Mouse (Mus musculus): ENCODE results near the gene Pde10a. TPM values are rescaled to one million over a fixed set of nuclear protein-coding genes. Genes with fewer than 3 reads are reported as not detected.

Pde10a gene
- total and polyA plus RNA-seq, 2 experiments from 2014 or later, result 1.5 to 3.0 TPM

DNA sequence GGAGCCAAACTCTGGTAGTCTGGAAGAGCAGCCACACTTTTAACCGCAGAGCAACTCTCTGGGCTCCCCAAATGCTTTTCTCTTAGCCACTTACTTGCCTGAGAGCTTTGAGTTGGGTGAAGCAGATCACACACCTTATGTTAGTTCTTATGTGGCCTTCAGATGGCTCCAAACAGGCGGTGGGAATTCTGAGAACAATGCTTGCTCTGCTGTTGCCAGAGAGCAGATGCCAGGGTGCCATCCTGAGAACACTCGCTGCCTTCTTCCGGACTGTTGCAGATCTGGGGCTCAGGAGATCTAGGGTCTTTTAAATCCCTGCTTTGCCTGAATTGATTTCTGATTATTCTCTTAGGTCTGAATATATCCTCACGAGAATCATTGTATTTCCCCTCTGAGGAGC, 359.5 kb downstream of the Pde10a start:
- DNase-seq (ENCODE audit: low spot score) (no peak), ATAC-seq (ENCODE audit: insufficient read depth, low read depth) (no peak)
- no peak overlapping the region for H3K9ac ChIP-seq (replicated peaks; ENCODE audit: low read depth, low read length)
- no peaks in the 10 kb centered on the region for H3K9me3 ChIP-seq (replicated peaks; ENCODE audit: control insufficient read depth, low read length)
- no peak for TF ChIP-seq CTCF (IDR thresholded peaks at IDR 0.05; ENCODE audit: low read depth)
- TF ChIP-seq EP300 (IDR thresholded peaks at IDR 0.05; ENCODE audit: low read depth), result no peak
- H3K27me3 ChIP-seq (ENCODE audit: control insufficient read depth, insufficient read depth, low read length), result no peaks in the 10 kb centered on the region
- no peak overlapping the region for H3K27ac ChIP-seq (ENCODE audit: low read depth)
- no peaks in the 10 kb centered on the region for H3K36me3 ChIP-seq (replicated peaks; ENCODE audit: control insufficient read depth, insufficient read depth, low read length)
- peaks cover 5% of the 10 kb centered on the region; the same call in 1 of the 2 replicates for H3K4me1 ChIP-seq (ENCODE audit: control insufficient read depth, insufficient read depth)
- H3K4me3 ChIP-seq (ENCODE audit: low read depth, low read length), result no peak overlapping the region
- no peak overlapping the region for H3K4me2 ChIP-seq (ENCODE audit: low read depth, low read length)
- WGBS, result 86% methylated on average over 5 of the region's 5 CpGs

DNA sequence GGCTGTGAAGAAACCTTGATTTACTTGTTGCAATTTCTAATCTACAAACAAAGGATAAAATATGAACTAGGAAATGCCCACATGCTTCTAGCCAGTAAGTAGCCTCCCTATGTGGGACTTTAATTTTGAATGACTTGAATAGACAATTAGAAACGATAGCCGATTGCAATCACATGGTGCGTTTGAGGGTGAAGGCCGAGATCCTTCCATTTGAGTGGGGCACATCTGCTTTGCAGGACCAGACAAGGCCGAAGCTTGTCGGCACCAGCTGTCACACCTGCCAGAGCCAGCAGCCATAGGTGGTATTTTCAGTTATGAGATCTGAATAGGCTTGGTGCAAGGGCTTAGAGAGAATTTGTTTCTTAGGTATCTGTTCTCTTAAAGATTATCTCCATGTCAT, 360.7 kb downstream of the Pde10a start:
- Histone ChIP-seq H3K4me3 (ENCODE audit: low read depth, low read length) (no peak overlapping the region), H3K36me3 (replicated peaks; ENCODE audit: control insufficient read depth, insufficient read depth, low read length) (no peaks in the 10 kb centered on the region), H3K27me3 (ENCODE audit: control insufficient read depth, insufficient read depth, low read length) (no peaks in the 10 kb centered on the region), H3K4me2 (ENCODE audit: low read depth, low read length) (no peak overlapping the region), H3K9me3 (replicated peaks; ENCODE audit: control insufficient read depth, low read length) (no peaks in the 10 kb centered on the region), H3K4me1 (ENCODE audit: control insufficient read depth, insufficient read depth) (peaks cover 5% of the 10 kb centered on the region; the same call in 1 of the 2 replicates), H3K27ac (ENCODE audit: low read depth) (no peak overlapping the region), H3K9ac (replicated peaks; ENCODE audit: low read depth, low read length) (no peak overlapping the region)
- DNase-seq (ENCODE audit: low spot score), result no peak
- ATAC-seq (ENCODE audit: insufficient read depth, low read depth), result no peak
- TF ChIP-seq EP300 (IDR thresholded peaks at IDR 0.05; ENCODE audit: low read depth), result no peak
- TF ChIP-seq CTCF (IDR thresholded peaks at IDR 0.05; ENCODE audit: low read depth), result no peak
- 82% methylated on average over 6 of the region's 6 CpGs for WGBS

DNA sequence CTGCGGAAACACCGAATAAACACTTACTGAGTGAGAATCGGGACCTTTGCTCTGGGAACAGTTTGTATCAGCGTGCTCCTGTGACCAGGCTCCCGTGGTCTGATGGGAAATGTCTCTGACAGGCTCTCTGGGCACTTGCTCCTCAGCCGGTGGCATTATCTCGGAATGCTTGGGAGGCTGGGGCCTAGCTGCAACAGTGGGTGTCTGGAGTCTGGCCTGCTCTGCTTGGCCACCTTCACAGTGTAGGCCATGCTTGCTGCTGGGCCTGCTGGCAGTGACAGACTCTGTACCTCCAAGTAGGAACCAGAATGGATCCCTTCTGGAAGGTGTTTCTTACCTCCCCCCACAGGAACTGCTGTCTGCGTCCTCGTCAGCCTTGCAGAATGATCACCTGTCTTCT, 362.9 kb downstream of the Pde10a start:
- ATAC-seq (ENCODE audit: insufficient read depth, low read depth) (peak; percentile 67), DNase-seq (ENCODE audit: low spot score) (no peak)
- H3K4me3 ChIP-seq (ENCODE audit: low read depth, low read length), result no peak overlapping the region
- H3K4me1 ChIP-seq (ENCODE audit: control insufficient read depth, insufficient read depth), result peaks cover 5% of the 10 kb centered on the region; the same call in 1 of the 2 replicates
- H3K9me3 ChIP-seq (replicated peaks; ENCODE audit: control insufficient read depth, low read length), result no peaks in the 10 kb centered on the region
- no peaks in the 10 kb centered on the region for H3K36me3 ChIP-seq (replicated peaks; ENCODE audit: control insufficient read depth, insufficient read depth, low read length)
- H3K27me3 ChIP-seq (ENCODE audit: control insufficient read depth, insufficient read depth, low read length), result no peaks in the 10 kb centered on the region
- no peak overlapping the region for H3K4me2 ChIP-seq (ENCODE audit: low read depth, low read length)
- H3K9ac ChIP-seq (replicated peaks; ENCODE audit: low read depth, low read length), result no peak overlapping the region
- TF ChIP-seq CTCF (IDR thresholded peaks at IDR 0.05; ENCODE audit: low read depth), result no peak
- TF ChIP-seq EP300 (IDR thresholded peaks at IDR 0.05; ENCODE audit: low read depth), result no peak
- H3K27ac ChIP-seq (ENCODE audit: low read depth), result no peak overlapping the region
- WGBS, result 42% methylated on average over 9 of the region's 9 CpGs

DNA sequence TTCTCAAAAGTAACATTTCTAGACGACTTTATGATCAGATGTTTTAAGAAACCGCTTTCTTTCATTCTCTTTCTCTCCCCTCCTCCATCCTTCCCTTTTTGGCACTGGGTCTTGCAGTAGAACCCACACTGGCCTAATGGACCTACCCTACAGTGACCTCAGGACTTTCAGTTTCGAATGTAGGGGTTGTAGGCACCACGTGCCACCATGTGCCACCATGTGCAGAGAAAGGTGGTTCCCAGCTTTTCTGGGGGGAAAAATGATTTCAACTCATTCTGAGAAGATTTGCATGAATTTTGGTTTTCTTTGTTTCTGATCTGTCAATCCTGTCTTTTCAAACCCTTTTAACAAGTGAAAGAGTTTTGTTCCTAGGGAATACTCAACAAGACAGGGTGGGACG, 363.5 kb downstream of the Pde10a start:
- WGBS, result 92% methylated on average over 5 of the region's 5 CpGs

DNA sequence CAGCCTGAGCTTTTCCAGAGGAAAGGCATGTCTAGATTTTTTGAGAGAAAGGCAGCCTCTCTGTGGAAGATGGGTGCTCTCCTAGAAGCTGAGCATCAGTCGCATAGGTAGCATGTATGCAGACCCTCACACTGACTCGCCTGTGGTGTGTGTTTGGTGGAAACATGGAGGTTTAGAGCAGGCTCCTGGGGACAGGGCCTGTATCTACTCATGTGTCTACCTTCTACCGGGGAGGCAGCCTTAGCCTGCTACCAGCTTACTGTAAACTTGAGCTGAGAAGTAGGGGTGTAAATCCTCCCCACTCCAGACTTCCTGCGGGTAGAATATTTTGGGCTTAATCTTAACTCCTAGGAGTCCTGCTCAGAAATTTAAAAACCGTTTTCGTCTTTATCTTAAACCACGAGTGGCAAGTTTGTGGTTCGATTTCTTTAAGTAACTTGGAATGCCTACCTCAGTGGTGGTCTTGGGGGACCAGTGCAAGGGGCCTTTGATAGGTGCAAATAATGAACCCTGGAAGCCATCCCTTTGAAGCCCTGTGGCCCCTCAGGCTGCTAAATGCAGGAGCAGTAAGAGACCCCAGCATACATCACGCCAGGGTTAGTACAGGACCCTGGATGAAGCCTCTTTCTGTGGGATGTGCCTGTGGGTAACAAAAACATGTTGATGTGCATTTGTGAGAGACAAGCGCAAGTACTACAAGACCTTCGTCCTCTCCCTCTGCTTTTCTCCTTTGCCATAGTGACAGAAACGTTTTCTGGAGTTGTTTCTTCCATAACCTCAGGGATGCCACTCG, 367.2 kb downstream of the Pde10a start:
- Histone ChIP-seq H3K27me3 (ENCODE audit: control insufficient read depth, insufficient read depth, low read length) (no peaks in the 10 kb centered on the region), H3K4me2 (ENCODE audit: low read depth, low read length) (no peak overlapping the region), H3K4me3 (ENCODE audit: low read depth, low read length) (no peak overlapping the region), H3K9ac (replicated peaks; ENCODE audit: low read depth, low read length) (no peak overlapping the region), H3K36me3 (replicated peaks; ENCODE audit: control insufficient read depth, insufficient read depth, low read length) (no peaks in the 10 kb centered on the region), H3K9me3 (replicated peaks; ENCODE audit: control insufficient read depth, low read length) (no peaks in the 10 kb centered on the region), H3K4me1 (ENCODE audit: control insufficient read depth, insufficient read depth) (peaks cover 10% of the 10 kb centered on the region), H3K27ac (ENCODE audit: low read depth) (no peak overlapping the region)
- WGBS, result 76% methylated on average over 13 of the region's 13 CpGs
- no peak for TF ChIP-seq EP300 (IDR thresholded peaks at IDR 0.05; ENCODE audit: low read depth)
- TF ChIP-seq CTCF (IDR thresholded peaks at IDR 0.05; ENCODE audit: low read depth), result no peak
- DNase-seq (ENCODE audit: low spot score) (no peak), ATAC-seq (ENCODE audit: insufficient read depth, low read depth) (no peak)

More for the DNA sequence above, 363.5 kb downstream of the Pde10a start:
- Histone ChIP-seq H3K9ac (replicated peaks; ENCODE audit: low read depth, low read length) (no peak overlapping the region), H3K4me3 (ENCODE audit: low read depth, low read length) (no peak overlapping the region), H3K4me2 (ENCODE audit: low read depth, low read length) (no peak overlapping the region), H3K9me3 (replicated peaks; ENCODE audit: control insufficient read depth, low read length) (no peaks in the 10 kb centered on the region), H3K27me3 (ENCODE audit: control insufficient read depth, insufficient read depth, low read length) (no peaks in the 10 kb centered on the region), H3K36me3 (replicated peaks; ENCODE audit: control insufficient read depth, insufficient read depth, low read length) (no peaks in the 10 kb centered on the region), H3K27ac (ENCODE audit: low read depth) (no peak overlapping the region), H3K4me1 (ENCODE audit: control insufficient read depth, insufficient read depth) (peaks cover 5% of the 10 kb centered on the region; the same call in 1 of the 2 replicates)
- no peak for DNase-seq (ENCODE audit: low spot score)
- TF ChIP-seq EP300 (IDR thresholded peaks at IDR 0.05; ENCODE audit: low read depth), result no peak
- no peak for TF ChIP-seq CTCF (IDR thresholded peaks at IDR 0.05; ENCODE audit: low read depth)
- no peak for ATAC-seq (ENCODE audit: insufficient read depth, low read depth)

All from heart, postnatal 0 days (tissue).